Mouse (Mus musculus) intestine, embryonic 15.5 days (tissue): ENCODE data around the gene Slc25a27. TPM values are rescaled to one million over a fixed set of nuclear protein-coding genes. Genes with fewer than 3 reads are reported as not detected.

Experiments used
- ATAC-seq: fragments of 200-750 bp; cut with Nextera tagmentation; 2 replicates; pipeline ENCODE4 v1.8.0; 2017; ENCODE audit warnings: moderate TSS enrichment, moderate library complexity
- H3K27ac ChIP-seq: fragments of 300-500 bp; sonication (generic); 2 replicates; pipeline ENCODE4 v1.5.1; 2015; ENCODE audit warnings: mild to moderate bottlenecking, inconsistent platforms
- H3K27me3 ChIP-seq: fragments of 300-500 bp; sonication (generic); replicated peaks from 2 replicates; pipeline ENCODE4 v1.6.1; 2015; ENCODE audit warnings: inconsistent platforms
- H3K36me3 ChIP-seq: fragments of 300-500 bp; sonication (generic); 2 replicates; pipeline ENCODE4 v1.6.1; 2015; ENCODE audit warnings: inconsistent platforms
- H3K4me1 ChIP-seq: fragments of 300-500 bp; sonication (generic); replicated peaks from 2 replicates; pipeline ENCODE4 v1.6.1; 2015; ENCODE audit warnings: inconsistent platforms
- H3K4me2 ChIP-seq: fragments of 300-500 bp; sonication (generic); replicated peaks from 2 replicates; pipeline ENCODE4 v1.6.1; 2015; ENCODE audit warnings: mild to moderate bottlenecking, inconsistent platforms
- H3K4me3 ChIP-seq: fragments of 300-500 bp; sonication (generic); replicated peaks from 2 replicates; pipeline ENCODE4 v1.5.1; 2015; ENCODE audit warnings: inconsistent platforms
- H3K9ac ChIP-seq: fragments of 300-500 bp; sonication (generic); 2 replicates; pipeline ENCODE4 v1.6.1; 2015; ENCODE audit warnings: inconsistent platforms
- H3K9me3 ChIP-seq: fragments of 300-500 bp; sonication (generic); 2 replicates; pipeline ENCODE4 v1.6.1; 2016; ENCODE audit warnings: inconsistent platforms
- WGBS: fragments of 180-500 bp; shearing (Covaris S2); methylation state at CpG from one replicate; pipeline ENCODE4 v1.1.7; 2015; 5-methylcytosine and 5-hydroxymethylcytosine counted together
- polyA plus RNA-seq: library from polyadenylated mRNA; unstranded; fragments of >200 nt; fragmentation: Nextera tagmentation; extraction: Ambion mirVana; gene quantifications from 2 replicates; pipeline ENCODE4 v1.2.1, GENCODE M21; 2015

The Slc25a27 gene
- polyA plus RNA-seq, 1 experiment from 2014 or later: 12.1 TPM

DNA sequence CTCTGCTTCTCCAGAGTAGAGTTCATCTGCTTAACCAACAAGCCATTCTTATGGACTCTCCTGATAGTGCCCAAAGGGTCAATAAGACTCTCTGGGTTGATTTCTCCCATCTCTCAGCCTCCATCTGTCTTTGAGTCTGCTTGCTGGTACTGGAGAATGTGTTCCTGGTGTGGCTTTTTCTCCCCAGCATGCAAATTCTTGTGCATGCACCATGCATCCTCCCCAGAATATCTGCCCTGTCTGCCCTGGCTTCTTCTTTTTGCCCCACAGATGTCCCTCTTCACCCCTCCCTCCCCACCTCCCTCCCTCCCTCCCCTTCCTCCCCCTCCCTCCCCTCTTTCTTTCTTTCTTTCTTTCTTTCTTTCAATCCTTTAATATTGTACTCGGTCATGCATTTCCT lies 10.3 kb upstream of the Slc25a27 start:
- Histone ChIP-seq H3K36me3 (no peaks in the 10 kb centered on the region), H3K4me2 (no peak overlapping the region), H3K9me3 (no peaks in the 10 kb centered on the region), H3K27me3 (no peaks in the 10 kb centered on the region), H3K4me1 (no peaks in the 10 kb centered on the region), H3K27ac (no peak overlapping the region), H3K4me3 (no peak overlapping the region), H3K9ac (no peak overlapping the region)
- 23% methylated on average over 1 of the region's 1 CpGs for WGBS
- ATAC-seq: no peak

- H3K27ac ChIP-seq: no peak overlapping the region
- H3K9me3 ChIP-seq: no peaks in the 10 kb centered on the region
- H3K4me3 ChIP-seq: no peak overlapping the region
- no peak for ATAC-seq
- no peaks in the 10 kb centered on the region for H3K36me3 ChIP-seq
- H3K9ac ChIP-seq: no peak overlapping the region
- no peaks in the 10 kb centered on the region for H3K4me1 ChIP-seq
- H3K4me2 ChIP-seq: no peak overlapping the region
- 81% methylated on average over 1 of the region's 1 CpGs for WGBS
- H3K27me3 ChIP-seq: no peaks in the 10 kb centered on the region
These were observed 9.2 kb upstream of the Slc25a27 start for GRCm38 (mm10) chr17:43676241-43676640.

DNA sequence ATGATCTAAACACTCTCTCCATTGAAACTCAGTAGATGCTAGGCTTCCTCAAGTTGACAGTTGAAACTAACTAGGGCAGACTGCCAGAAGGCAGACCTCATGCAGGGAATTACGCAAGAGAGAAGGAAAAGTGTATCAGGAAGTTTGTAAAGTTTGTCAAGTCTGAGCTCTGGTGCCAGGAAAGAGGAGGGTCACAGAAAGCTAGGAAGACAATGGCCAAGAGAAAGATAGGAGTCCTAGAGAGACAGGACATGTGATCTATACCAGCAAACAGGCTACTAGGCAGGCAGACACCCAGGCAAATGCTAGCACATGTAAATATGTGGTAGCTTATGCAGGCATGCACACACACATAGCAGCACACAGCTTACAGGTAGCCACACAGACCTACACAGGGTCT lies 8.2 kb upstream of the Slc25a27 start:
- Histone ChIP-seq H3K9ac (no peak overlapping the region), H3K9me3 (no peaks in the 10 kb centered on the region), H3K36me3 (no peaks in the 10 kb centered on the region), H3K27ac (no peak overlapping the region), H3K4me2 (no peak overlapping the region), H3K27me3 (no peaks in the 10 kb centered on the region), H3K4me1 (no peaks in the 10 kb centered on the region), H3K4me3 (no peak overlapping the region)
- no peak; the same call in 1 of the 2 replicates for ATAC-seq
- WGBS: 56% methylated on average over 1 of the region's 1 CpGs

DNA sequence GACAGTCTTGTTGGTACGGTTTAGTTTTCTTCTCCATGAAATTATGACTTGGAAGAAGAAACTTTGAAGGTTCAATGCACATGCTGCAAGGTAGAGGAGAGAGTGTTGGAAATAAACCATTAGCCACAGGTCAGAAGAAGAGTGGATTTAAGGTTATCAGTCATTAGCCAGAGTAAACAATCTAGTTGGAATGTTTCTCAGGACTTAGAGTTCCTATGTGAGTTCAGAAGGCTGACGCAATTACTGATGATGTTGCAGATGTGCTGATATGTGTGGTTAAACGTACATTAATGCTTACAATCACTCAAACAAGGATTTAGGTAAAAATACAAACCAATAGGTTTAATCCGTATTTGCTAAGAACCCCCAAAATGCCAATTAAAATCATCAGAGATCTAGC lies 4.9 kb upstream of the Slc25a27 start:
- Histone ChIP-seq H3K27me3 (no peaks in the 10 kb centered on the region), H3K9ac (no peak overlapping the region), H3K36me3 (no peaks in the 10 kb centered on the region), H3K4me1 (no peaks in the 10 kb centered on the region), H3K4me2 (no peak overlapping the region), H3K9me3 (no peaks in the 10 kb centered on the region), H3K4me3 (no peak overlapping the region), H3K27ac (no peak overlapping the region)
- WGBS: 57% methylated on average over 4 of the region's 4 CpGs
- ATAC-seq: no peak

GRCm38 (mm10) chr17:43669145-43669695 lies 2.2 kb upstream of the Slc25a27 start:
- Histone ChIP-seq H3K4me1 (peaks cover 7% of the 10 kb centered on the region), H3K27ac (no peak overlapping the region), H3K4me3 (no peak overlapping the region), H3K9ac (no peak overlapping the region), H3K27me3 (no peaks in the 10 kb centered on the region), H3K9me3 (no peaks in the 10 kb centered on the region), H3K4me2 (peak overlapping the region; percentile 94; the same call in 1 of the 2 replicates), H3K36me3 (no peaks in the 10 kb centered on the region)
- ATAC-seq: no peak
- WGBS: 75% methylated on average over 6 of the region's 6 CpGs

DNA sequence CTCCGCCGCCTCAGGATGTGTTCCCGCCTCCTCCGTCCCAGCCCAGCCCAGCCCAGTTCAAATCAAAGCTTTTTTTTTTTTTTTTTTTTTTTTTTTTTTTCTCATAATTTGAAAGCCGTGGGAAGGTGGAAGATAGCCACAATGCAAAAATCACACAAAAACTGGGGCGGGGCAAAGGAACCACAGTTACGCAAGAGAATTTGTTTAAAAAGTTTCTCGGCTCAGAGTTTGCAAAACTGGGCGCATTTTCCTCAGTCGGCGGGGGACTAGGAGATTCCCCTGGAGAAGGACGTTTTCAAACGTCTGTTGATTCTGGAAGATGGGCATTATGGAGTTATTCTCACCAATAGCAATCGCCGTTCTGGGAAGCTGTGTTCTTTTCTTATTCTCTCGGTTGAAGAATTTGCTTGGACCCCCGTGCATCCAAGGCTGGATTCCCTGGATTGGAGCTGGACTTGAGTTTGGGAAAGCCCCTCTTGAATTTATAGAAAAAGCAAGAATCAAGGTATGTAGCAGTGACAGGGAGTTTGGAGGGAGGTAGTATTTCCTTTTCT lies 353 bp upstream of the Slc25a27 start, which contains the start of gene Cyp39a1:
Gene Cyp39a1, plus strand, starts transcription at position 136 of the 554 bp plus-strand sequence.
- no peaks in the 10 kb centered on the region for H3K36me3 ChIP-seq
- no peaks in the 10 kb centered on the region for H3K9me3 ChIP-seq
- H3K9ac ChIP-seq: peak within 1 kb of the TSS; percentile 66
- peak within 1 kb of the TSS; percentile 94 for H3K4me2 ChIP-seq
- no peaks in the 10 kb centered on the region for H3K27me3 ChIP-seq
- 0 out of 2 replicates have a peak within 1 kb of the TSS, but pooled peaks have one; percentile 44 for H3K27ac ChIP-seq
- H3K4me1 ChIP-seq: peaks cover 7% of the 10 kb centered on the region
- peak; percentile 15; the same call in 1 of the 2 replicates for ATAC-seq
- H3K4me3 ChIP-seq: peak within 1 kb of the TSS; percentile 82
- WGBS: under 1% methylated on average over 17 of the region's 17 CpGs

DNA sequence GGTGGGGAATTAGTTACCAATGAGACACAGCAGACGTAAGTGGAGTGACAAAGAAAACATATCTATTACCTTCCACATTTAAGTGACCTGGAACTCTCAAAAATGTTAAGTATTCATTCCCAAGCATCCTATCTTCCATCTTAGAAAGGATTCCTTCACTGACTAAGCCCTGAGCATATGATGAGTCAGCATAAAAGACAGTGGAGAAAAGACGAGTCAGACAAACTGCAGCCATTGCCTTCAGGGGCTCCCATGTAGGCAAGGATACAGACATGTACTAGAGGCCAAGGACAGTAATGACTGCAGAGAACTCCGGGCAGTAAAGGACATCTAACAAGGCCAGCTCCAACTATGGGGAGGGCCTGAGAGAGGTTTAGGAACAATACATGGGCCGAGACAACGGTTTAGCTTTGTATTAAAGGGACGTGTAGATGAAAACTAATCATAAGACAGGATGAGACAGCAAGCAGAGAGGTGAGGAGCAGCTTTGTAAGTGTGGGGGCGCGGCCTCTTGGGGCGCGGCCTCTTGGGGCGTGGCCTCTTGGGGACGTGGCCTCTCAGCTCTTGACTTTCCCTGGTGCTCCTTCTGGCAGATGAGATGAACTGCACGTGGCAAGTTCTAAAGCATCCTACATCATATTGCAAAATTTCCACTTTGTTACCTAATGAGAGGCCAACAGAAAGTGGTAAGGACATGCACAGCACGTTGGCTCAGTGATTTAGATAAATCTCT lies 15.5 kb downstream of the Slc25a27 start:
- 66% methylated on average over 14 of the region's 14 CpGs for WGBS
- Histone ChIP-seq H3K9me3 (no peaks in the 10 kb centered on the region), H3K4me2 (no peak overlapping the region)

GRCm38 (mm10) chr17:43649641-43650436 lies 17.2 kb downstream of the Slc25a27 start:
- 84% methylated on average over 10 of the region's 10 CpGs for WGBS
- H3K27me3 ChIP-seq: no peaks in the 10 kb centered on the region
- no peak overlapping the region for H3K4me2 ChIP-seq
- H3K9me3 ChIP-seq: no peaks in the 10 kb centered on the region
- no peak for ATAC-seq
- no peaks in the 10 kb centered on the region for H3K4me1 ChIP-seq
- no peak overlapping the region for H3K27ac ChIP-seq
- no peaks in the 10 kb centered on the region for H3K36me3 ChIP-seq
- H3K9ac ChIP-seq: no peak overlapping the region
- H3K4me3 ChIP-seq: no peak overlapping the region

More for the DNA sequence above, 15.5 kb downstream of the Slc25a27 start:
- no peak overlapping the region for H3K4me3 ChIP-seq
- no peak overlapping the region for H3K27ac ChIP-seq
- no peak overlapping the region for H3K9ac ChIP-seq
- H3K4me1 ChIP-seq: no peaks in the 10 kb centered on the region
- ATAC-seq: peak; percentile 36; the same call in 1 of the 2 replicates
- H3K36me3 ChIP-seq: no peaks in the 10 kb centered on the region
- H3K27me3 ChIP-seq: no peaks in the 10 kb centered on the region

DNA sequence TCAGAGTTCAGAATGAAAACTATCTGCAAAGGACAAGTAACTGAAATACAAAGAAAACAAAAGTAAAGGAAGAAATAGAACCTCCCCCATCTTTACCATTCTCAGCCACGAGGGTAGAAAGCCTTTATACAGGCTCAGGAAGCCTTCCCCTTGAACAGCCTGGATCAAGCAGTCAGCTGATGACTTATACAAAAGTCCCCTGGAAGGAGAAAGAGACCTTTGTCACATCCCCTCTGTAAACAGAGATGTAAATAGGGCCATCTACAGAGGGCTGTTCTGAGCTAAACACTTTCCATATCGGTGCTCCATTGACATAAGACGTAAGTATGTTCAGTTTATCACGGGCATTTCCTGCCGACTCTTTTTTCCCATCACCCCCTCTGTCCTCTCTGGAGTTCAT lies 20.1 kb downstream of the Slc25a27 start:
- no peaks in the 10 kb centered on the region for H3K27me3 ChIP-seq
- no peaks in the 10 kb centered on the region for H3K36me3 ChIP-seq
- no peak overlapping the region for H3K4me2 ChIP-seq
- no peak overlapping the region for H3K27ac ChIP-seq
- no peaks in the 10 kb centered on the region for H3K9me3 ChIP-seq
- 64% methylated on average over 5 of the region's 5 CpGs for WGBS
- no peak overlapping the region for H3K9ac ChIP-seq
- no peak overlapping the region for H3K4me3 ChIP-seq
- ATAC-seq: no peak
- H3K4me1 ChIP-seq: no peaks in the 10 kb centered on the region

DNA sequence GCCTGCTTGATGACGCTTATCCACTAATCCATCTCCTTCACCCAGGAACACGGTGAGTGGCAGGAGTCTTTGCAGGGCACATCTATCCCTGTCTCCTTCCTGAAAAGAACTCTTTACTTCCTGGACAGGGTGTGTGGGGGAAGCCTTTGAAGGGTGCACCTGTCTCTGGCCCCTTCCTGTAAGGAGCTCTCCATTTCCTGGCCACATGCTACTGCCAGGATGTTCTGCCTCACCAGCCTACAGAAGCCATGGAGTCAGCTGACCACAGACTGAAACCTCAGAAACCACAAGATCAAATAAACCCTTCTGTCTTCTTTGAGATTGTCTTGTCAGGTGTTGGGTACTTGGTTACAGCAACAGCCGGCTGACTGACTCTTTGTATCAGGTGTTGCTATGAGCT lies 21.9 kb downstream of the Slc25a27 start:
- 85% methylated on average over 3 of the region's 3 CpGs for WGBS
- H3K4me2 ChIP-seq: no peak overlapping the region
- no peaks in the 10 kb centered on the region for H3K9me3 ChIP-seq
- no peaks in the 10 kb centered on the region for H3K36me3 ChIP-seq
- H3K4me3 ChIP-seq: no peak overlapping the region
- H3K27ac ChIP-seq: no peak overlapping the region
- no peak overlapping the region for H3K9ac ChIP-seq
- ATAC-seq: no peak
- no peaks in the 10 kb centered on the region for H3K27me3 ChIP-seq
- no peaks in the 10 kb centered on the region for H3K4me1 ChIP-seq

GRCm38 (mm10) chr17:43644375-43644774 lies 22.6 kb downstream of the Slc25a27 start:
- Histone ChIP-seq H3K36me3 (no peaks in the 10 kb centered on the region), H3K4me1 (no peaks in the 10 kb centered on the region), H3K4me2 (no peak overlapping the region), H3K4me3 (no peak overlapping the region), H3K27ac (no peak overlapping the region), H3K27me3 (no peaks in the 10 kb centered on the region), H3K9ac (no peak overlapping the region), H3K9me3 (no peaks in the 10 kb centered on the region)
- 70% methylated on average over 7 of the region's 7 CpGs for WGBS
- 0 out of 2 replicates have a peak, but pooled peaks have one; percentile 39 for ATAC-seq

- Histone ChIP-seq H3K27ac (no peak overlapping the region), H3K4me3 (no peak overlapping the region), H3K27me3 (no peaks in the 10 kb centered on the region), H3K4me2 (no peak overlapping the region), H3K9me3 (no peaks in the 10 kb centered on the region), H3K36me3 (no peaks in the 10 kb centered on the region), H3K4me1 (no peaks in the 10 kb centered on the region), H3K9ac (no peak overlapping the region)
- no peak for ATAC-seq
- 71% methylated on average over 7 of the region's 7 CpGs for WGBS
These were observed 23.8 kb downstream of the Slc25a27 start for GRCm38 (mm10) chr17:43643191-43643590.
